Mouse (Mus musculus): ENCODE results near the gene Ttll12. TPM values are rescaled to one million over a fixed set of nuclear protein-coding genes. Genes with fewer than 3 reads are reported as not detected.

Ttll12 gene
- polyA plus RNA-seq, 1 experiment from 2014 or later: 19.8 TPM

DNA sequence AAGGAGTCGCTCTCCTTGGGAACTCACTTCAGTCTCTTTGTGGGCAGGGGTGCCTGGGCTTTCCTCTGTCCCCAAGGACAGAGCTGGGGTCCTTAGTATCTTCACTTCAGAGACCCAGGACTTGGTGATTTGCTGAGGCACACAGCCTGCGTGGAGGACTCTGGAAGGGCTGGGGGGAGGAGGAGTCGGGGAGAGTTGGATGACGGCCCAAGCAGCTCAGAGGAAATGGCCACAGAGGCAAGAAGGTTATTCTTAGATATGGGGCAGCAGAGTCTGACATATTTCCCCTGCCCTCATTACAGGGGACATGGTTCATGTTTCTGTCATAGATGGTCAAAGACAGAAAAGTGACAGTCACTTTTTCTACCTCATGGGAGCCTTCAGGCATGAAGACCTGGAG lies 55.1 kb downstream of the Ttll12 start:
- peak; percentile 45 for ATAC-seq (ENCODE audit: insufficient number of reproducible peaks, insufficient read depth, low FRiP score, low read depth)

GRCm38 (mm10) chr15:83538855-83539254 lies 56.1 kb downstream of the Ttll12 start:
- Histone ChIP-seq H3K4me2 (ENCODE audit: low read length) (no peak overlapping the region), H3K27ac (replicated peaks in 1 of 2; ENCODE audit: control insufficient read depth in 1 of 2, insufficient read depth in 1 of 2, low read depth in 2 of 2, low read length in 2 of 2) (peak overlapping the region in 1 of 2 experiments; percentile 91; a peak in 2 of 4 replicates), H3K27me3 (ENCODE audit: control insufficient read depth, insufficient read depth, low read length) (no peaks in the 10 kb centered on the region), H3K36me3 (ENCODE audit: control insufficient read depth, insufficient read depth, low read length) (peaks cover 42% of the 10 kb centered on the region), H3K9me3 (ENCODE audit: control insufficient read depth, low read length) (no peaks in the 10 kb centered on the region), H3K4me1 (ENCODE audit: control insufficient read depth in 2 of 2, insufficient read depth in 2 of 2, low read length in 2 of 2) (peaks cover 43 to 51% of the 10 kb centered on the region in 2 experiments), H3K9ac (ENCODE audit: low read length) (no peak overlapping the region), H3K4me3 (ENCODE audit: control insufficient read depth in 1 of 2, insufficient read depth in 1 of 2, low read depth in 1 of 2, low read length in 2 of 2) (no peak overlapping the region)
- no peak for ATAC-seq (ENCODE audit: insufficient number of reproducible peaks, insufficient read depth, low FRiP score, low read depth)
- WGBS: 93% methylated on average over 2 of the region's 2 CpGs

More for the DNA sequence above, 55.1 kb downstream of the Ttll12 start:
- Histone ChIP-seq H3K4me3 (ENCODE audit: control insufficient read depth in 1 of 2, insufficient read depth in 1 of 2, low read depth in 1 of 2, low read length in 2 of 2) (no peak overlapping the region), H3K4me1 (ENCODE audit: control insufficient read depth in 2 of 2, insufficient read depth in 2 of 2, low read length in 2 of 2) (peaks cover 40 to 41% of the 10 kb centered on the region in 2 experiments), H3K36me3 (ENCODE audit: control insufficient read depth, insufficient read depth, low read length) (peaks cover 48% of the 10 kb centered on the region), H3K27me3 (ENCODE audit: control insufficient read depth, insufficient read depth, low read length) (no peaks in the 10 kb centered on the region), H3K9me3 (ENCODE audit: control insufficient read depth, low read length) (no peaks in the 10 kb centered on the region), H3K27ac (replicated peaks in 1 of 2; ENCODE audit: control insufficient read depth in 1 of 2, insufficient read depth in 1 of 2, low read depth in 2 of 2, low read length in 2 of 2) (peak overlapping the region; percentile 66 to 91), H3K9ac (ENCODE audit: low read length) (peak overlapping the region; percentile 34; the same call in 1 of the 2 replicates), H3K4me2 (ENCODE audit: low read length) (peak overlapping the region; percentile 31)
- WGBS: 20% methylated on average over 4 of the region's 4 CpGs

- H3K27ac ChIP-seq (replicated peaks in 1 of 2; ENCODE audit: control insufficient read depth in 1 of 2, insufficient read depth in 1 of 2, low read depth in 2 of 2, low read length in 2 of 2): peak overlapping the region; percentile 86 to 87
- no peaks in the 10 kb centered on the region for H3K27me3 ChIP-seq (ENCODE audit: control insufficient read depth, insufficient read depth, low read length)
- H3K4me1 ChIP-seq (ENCODE audit: control insufficient read depth in 2 of 2, insufficient read depth in 2 of 2, low read length in 2 of 2): peaks cover 36 to 49% of the 10 kb centered on the region in 2 experiments
- H3K9me3 ChIP-seq (ENCODE audit: control insufficient read depth, low read length): no peaks in the 10 kb centered on the region
- no peak overlapping the region for H3K4me3 ChIP-seq (ENCODE audit: control insufficient read depth in 1 of 2, insufficient read depth in 1 of 2, low read depth in 1 of 2, low read length in 2 of 2)
- no peak for ATAC-seq (ENCODE audit: insufficient number of reproducible peaks, insufficient read depth, low FRiP score, low read depth)
- 59% methylated on average over 6 of the region's 6 CpGs for WGBS
- peaks cover 26% of the 10 kb centered on the region for H3K36me3 ChIP-seq (ENCODE audit: control insufficient read depth, insufficient read depth, low read length)
- H3K4me2 ChIP-seq (ENCODE audit: low read length): peak overlapping the region; percentile 33; the same call in 1 of the 2 replicates
- H3K9ac ChIP-seq (ENCODE audit: low read length): peak overlapping the region; percentile 54
Measured at GRCm38 (mm10) chr15:83535890-83536231, 59.1 kb downstream of the Ttll12 start.

DNA sequence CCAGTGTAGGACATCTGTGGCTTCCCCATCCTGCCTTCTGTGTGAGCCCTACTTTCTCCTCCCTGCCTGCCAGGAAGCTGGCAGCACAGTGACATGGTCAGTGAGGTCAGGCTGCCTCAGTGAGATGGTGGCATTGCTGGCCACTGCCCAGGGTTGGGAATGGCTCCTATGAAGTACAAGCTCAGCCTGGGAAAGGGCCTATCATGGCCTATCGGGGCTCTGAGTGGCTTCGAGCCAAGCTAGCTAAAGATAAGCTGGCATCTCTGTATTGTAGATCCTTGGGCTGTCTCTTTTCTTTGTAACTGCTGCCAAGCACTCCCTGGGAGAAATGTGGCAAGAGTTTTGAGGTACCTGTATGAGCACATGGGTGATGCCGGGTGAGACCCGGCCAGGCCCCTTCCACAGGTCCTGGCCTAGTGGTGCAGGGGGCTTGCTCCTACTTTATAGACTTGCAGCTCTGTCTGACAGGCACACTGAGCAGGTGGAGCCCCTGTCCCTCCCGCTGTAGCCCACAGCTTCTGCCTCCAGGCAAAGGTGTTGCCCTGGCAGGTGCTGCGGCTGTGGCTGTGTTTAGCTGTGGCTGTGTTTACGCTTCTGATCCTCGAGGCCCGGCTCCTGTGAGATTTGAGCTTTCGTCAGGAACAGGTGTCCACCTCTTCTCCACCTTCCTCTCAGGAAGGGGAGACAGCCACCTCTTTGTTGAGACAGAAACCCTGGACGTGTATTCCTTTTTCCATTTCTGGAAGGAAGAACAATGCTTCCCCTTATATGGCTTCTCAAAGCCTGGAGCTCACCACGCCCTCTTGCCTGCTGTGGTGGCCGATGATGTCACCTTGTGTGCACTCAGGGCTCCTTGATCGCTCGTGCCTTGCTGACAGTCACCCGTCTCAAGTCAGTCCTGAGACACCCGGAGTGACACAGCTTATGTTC lies 59.7 kb downstream of the Ttll12 start:
- Histone ChIP-seq H3K36me3 (ENCODE audit: control insufficient read depth, insufficient read depth, low read length) (peaks cover 32% of the 10 kb centered on the region), H3K9me3 (ENCODE audit: control insufficient read depth, low read length) (no peaks in the 10 kb centered on the region), H3K4me3 (ENCODE audit: control insufficient read depth in 1 of 2, insufficient read depth in 1 of 2, low read depth in 1 of 2, low read length in 2 of 2) (no peak overlapping the region), H3K27me3 (ENCODE audit: control insufficient read depth, insufficient read depth, low read length) (no peaks in the 10 kb centered on the region), H3K27ac (replicated peaks in 1 of 2; ENCODE audit: control insufficient read depth in 1 of 2, insufficient read depth in 1 of 2, low read depth in 2 of 2, low read length in 2 of 2) (peak overlapping the region; percentile 86 to 87), H3K9ac (ENCODE audit: low read length) (peak overlapping the region; percentile 54), H3K4me2 (ENCODE audit: low read length) (peak overlapping the region; percentile 33; the same call in 1 of the 2 replicates), H3K4me1 (ENCODE audit: control insufficient read depth in 2 of 2, insufficient read depth in 2 of 2, low read length in 2 of 2) (peaks cover 36 to 48% of the 10 kb centered on the region in 2 experiments)
- ATAC-seq (ENCODE audit: insufficient number of reproducible peaks, insufficient read depth, low FRiP score, low read depth): peak; percentile 18
- WGBS: 26% methylated on average over 17 of the region's 17 CpGs

DNA sequence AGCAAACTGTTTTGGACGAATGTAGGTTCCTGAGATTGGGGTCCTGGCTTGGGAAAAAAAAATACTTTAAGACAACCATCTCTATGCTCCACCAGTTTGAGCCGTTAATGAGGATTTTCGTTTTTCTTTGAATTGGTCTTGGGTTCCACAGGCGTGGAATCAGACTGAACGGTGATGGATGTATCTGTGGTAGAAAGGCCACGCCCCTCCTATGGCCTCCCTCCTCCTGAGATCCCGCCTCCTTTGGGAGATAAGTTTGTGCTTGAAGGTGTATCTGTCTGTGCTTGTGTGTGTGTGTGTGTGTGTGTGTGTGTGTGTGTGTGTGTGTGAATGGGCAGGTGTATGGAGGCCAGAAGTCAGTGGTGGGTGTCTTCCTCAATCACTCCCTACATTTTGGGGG lies 62.4 kb downstream of the Ttll12 start:
- no peak overlapping the region for H3K9ac ChIP-seq (ENCODE audit: low read length)
- no peak for ATAC-seq (ENCODE audit: insufficient number of reproducible peaks, insufficient read depth, low FRiP score, low read depth)
- no peaks in the 10 kb centered on the region for H3K9me3 ChIP-seq (ENCODE audit: control insufficient read depth, low read length)
- WGBS: 82% methylated on average over 7 of the region's 7 CpGs
- H3K27ac ChIP-seq (replicated peaks in 1 of 2; ENCODE audit: control insufficient read depth in 1 of 2, insufficient read depth in 1 of 2, low read depth in 2 of 2, low read length in 2 of 2): no peak overlapping the region
- H3K27me3 ChIP-seq (ENCODE audit: control insufficient read depth, insufficient read depth, low read length): no peaks in the 10 kb centered on the region
- peaks cover 38 to 57% of the 10 kb centered on the region in 2 experiments for H3K4me1 ChIP-seq (ENCODE audit: control insufficient read depth in 2 of 2, insufficient read depth in 2 of 2, low read length in 2 of 2)
- H3K4me3 ChIP-seq (ENCODE audit: control insufficient read depth in 1 of 2, insufficient read depth in 1 of 2, low read depth in 1 of 2, low read length in 2 of 2): no peak overlapping the region
- H3K36me3 ChIP-seq (ENCODE audit: control insufficient read depth, insufficient read depth, low read length): peaks cover 25% of the 10 kb centered on the region
- H3K4me2 ChIP-seq (ENCODE audit: low read length): no peak overlapping the region

DNA sequence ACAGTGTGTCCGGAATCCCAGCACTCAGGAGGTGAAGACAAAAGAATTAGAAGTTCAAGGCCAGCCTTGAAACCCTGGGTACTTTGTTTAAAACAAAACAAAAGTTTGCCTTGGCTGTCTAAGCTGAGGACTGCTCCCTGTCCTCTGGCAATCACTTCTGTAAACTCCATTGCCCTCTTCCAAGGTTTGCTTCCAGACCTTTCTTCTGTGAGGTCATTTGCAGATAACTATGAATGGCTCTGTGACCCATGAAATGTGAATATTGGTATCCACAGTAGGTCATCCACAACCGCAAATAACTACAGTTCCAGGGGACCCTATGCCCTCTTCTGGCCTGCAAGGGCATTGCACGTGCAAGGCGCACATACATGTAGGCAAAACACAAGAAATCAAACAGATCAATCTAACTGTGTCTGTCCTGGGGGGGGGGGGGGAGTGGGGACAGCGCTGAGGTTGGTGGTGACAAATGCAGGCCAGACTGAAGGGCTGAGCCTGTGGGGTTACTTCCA lies 62.9 kb downstream of the Ttll12 start:
- Histone ChIP-seq H3K9me3 (ENCODE audit: control insufficient read depth, low read length) (no peaks in the 10 kb centered on the region), H3K27me3 (ENCODE audit: control insufficient read depth, insufficient read depth, low read length) (no peaks in the 10 kb centered on the region), H3K36me3 (ENCODE audit: control insufficient read depth, insufficient read depth, low read length) (peaks cover 23% of the 10 kb centered on the region), H3K27ac (replicated peaks in 1 of 2; ENCODE audit: control insufficient read depth in 1 of 2, insufficient read depth in 1 of 2, low read depth in 2 of 2, low read length in 2 of 2) (no peak overlapping the region), H3K9ac (ENCODE audit: low read length) (no peak overlapping the region), H3K4me1 (ENCODE audit: control insufficient read depth in 2 of 2, insufficient read depth in 2 of 2, low read length in 2 of 2) (peaks cover 38 to 62% of the 10 kb centered on the region in 2 experiments), H3K4me3 (ENCODE audit: control insufficient read depth in 1 of 2, insufficient read depth in 1 of 2, low read depth in 1 of 2, low read length in 2 of 2) (no peak overlapping the region), H3K4me2 (ENCODE audit: low read length) (no peak overlapping the region)
- 76% methylated on average over 5 of the region's 5 CpGs for WGBS
- no peak for ATAC-seq (ENCODE audit: insufficient number of reproducible peaks, insufficient read depth, low FRiP score, low read depth)

DNA sequence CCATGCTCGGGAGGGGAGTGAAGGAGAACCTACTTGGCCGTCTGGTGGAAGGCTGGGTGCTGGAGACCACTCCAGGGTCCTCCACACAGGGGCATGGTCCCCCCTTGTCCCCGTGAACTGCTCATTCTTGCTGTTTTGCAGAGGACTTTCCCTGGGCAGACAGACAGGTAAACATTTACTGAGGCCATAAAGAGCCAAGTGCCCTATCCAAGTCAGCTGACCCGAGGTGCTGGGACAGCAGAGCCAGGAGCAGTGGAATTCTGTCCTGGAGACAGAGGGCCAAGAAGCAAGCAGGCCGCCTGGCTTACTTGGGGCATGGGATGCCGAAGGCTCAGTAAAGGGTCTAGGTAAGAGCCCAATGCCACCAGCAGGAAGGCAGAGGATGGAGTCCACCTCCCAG lies 64.3 kb downstream of the Ttll12 start:
- H3K27ac ChIP-seq (replicated peaks in 1 of 2; ENCODE audit: control insufficient read depth in 1 of 2, insufficient read depth in 1 of 2, low read depth in 2 of 2, low read length in 2 of 2): peak overlapping the region; percentile 52 to 59
- no peak for ATAC-seq (ENCODE audit: insufficient number of reproducible peaks, insufficient read depth, low FRiP score, low read depth)
- no peak overlapping the region for H3K4me2 ChIP-seq (ENCODE audit: low read length)
- no peaks in the 10 kb centered on the region for H3K27me3 ChIP-seq (ENCODE audit: control insufficient read depth, insufficient read depth, low read length)
- H3K9me3 ChIP-seq (ENCODE audit: control insufficient read depth, low read length): no peaks in the 10 kb centered on the region
- peaks cover 23% of the 10 kb centered on the region for H3K36me3 ChIP-seq (ENCODE audit: control insufficient read depth, insufficient read depth, low read length)
- no peak overlapping the region for H3K4me3 ChIP-seq (ENCODE audit: control insufficient read depth in 1 of 2, insufficient read depth in 1 of 2, low read depth in 1 of 2, low read length in 2 of 2)
- H3K9ac ChIP-seq (ENCODE audit: low read length): no peak overlapping the region
- 70% methylated on average over 6 of the region's 6 CpGs for WGBS
- H3K4me1 ChIP-seq (ENCODE audit: control insufficient read depth in 2 of 2, insufficient read depth in 2 of 2, low read length in 2 of 2): peaks cover 38 to 61% of the 10 kb centered on the region in 2 experiments
